Mouse (Mus musculus) adrenal gland, adult 8-10 months (tissue): ENCODE results near the gene Tmem132a. TPM values are rescaled to one million over a fixed set of nuclear protein-coding genes. Genes with fewer than 3 reads are reported as not detected.

Experiments
- DNase-seq: peaks from one replicate; pipeline ENCODE4 v3.0.0; 2022
- total RNA-seq, 4 experiments: library from RNA; stranded (reverse); gene quantifications; 2 replicates each; pipeline ENCODE4 v1.2.4; 2022

Tmem132a gene
- total RNA-seq, 4 experiments from 2014 or later = 39.0 to 47.6 (median 39.9) TPM

DNA sequence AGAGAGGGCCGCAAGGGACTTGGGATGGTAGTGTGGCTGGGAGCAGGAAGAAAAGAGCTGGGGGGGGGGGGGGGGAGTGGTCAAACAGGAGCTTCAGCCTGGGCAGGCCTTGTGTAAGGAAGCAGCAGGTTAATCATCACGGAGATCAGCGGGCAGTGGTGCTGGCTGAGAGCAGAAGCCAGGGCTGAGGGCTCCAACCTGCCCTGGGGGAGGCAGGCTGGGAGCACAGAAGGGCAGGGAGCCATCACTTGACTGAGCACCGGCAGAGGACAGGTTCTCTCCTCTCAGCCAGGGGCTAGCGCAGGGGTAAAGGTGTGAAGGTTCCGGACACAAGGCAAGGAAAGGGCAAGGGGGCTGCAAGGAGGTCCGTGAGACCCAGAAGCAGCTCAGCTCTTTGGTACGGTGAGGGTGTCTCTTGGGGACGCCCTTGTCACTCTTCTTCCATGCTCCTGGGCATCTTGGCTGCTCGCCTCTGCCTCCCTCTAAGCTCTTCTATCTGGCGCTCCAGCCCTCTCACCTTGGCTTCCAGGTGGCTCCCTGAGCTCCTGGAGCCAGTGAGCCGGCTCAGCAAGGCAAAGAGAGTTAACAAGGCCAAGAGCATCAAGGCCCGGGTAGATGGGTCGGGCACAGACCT is 1.7 kb upstream of the Tmem132a start:
- no peak for DNase-seq

DNA sequence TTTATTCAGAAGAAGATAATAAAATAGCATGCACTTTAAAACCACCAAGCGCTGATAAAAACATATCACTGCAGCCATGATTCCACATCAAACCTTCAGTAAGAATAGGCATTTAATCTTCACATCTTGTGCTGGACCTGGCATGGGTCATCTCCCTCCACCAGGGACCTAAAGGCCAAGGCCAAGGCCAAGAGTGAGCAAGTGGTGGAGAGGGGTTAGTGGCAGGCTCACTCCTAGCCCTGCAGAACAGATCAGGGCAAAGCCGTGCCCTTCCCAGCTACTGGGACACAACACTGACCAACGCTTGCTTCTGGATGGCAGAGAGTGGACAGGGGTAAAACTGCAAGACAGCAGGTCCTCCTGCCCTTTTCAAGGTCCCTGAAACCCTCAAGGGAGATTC is 936 bp upstream of the Tmem132a start:
- peak; percentile 50 for DNase-seq

DNA sequence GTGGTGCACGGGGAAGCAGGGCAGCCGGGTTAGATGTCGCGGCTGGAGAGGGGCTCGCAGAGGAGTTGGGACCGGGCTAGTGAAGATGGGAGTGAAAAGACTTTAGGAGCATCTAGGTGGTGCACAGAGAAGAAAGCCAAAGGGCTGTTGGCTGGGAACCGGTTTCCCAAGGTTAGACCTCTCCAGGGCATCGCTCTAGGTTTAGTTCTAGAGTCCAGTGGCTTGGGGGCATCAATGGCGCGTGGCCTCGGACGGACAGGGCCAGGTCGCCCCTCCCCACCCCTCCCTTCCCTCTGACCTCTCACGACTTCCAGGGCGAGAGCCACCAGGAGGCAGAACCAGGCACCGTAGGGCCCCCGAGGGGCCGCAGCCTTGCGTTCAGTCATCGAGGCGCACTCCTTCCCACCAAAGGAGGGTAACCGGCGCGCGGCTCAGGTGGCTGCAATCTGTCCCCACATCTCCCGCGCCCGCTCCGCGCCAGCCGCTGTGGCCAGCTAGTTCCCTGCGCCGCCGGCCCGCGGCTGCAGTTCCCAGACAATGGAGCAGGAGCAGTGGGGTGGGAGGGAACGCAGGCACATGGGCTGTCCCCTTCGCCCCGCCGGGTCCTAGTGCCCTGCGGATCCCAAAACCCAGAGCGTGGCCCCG is 377 bp downstream of the Tmem132a start:
- DNase-seq = peak; percentile 64

DNA sequence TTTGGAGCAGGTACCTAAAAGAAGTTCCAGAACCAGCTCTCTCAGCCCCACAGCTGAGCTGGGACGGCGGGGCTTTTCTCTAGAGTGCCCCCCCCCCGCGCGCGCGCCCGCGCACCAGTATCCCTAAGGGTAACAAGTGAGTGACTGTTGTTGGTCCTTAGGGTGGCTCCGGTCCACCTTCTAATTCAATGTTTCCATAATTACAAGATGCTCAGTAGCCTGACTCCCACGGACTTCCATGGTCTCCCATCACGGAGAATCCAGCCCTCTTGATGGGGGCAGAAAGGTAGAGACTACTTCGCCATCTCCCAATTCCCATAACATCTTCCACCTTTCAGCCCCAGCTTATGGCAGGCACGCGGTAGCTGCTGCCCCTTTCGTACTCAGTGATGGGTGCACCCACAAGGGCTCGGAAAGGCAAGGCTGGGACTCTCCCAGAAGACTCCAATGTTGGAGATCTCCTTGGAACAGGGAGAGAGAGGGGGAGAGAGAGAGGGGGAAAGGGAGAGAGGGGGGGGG is 1.1 kb downstream of the Tmem132a start:
- DNase-seq = no peak

DNA sequence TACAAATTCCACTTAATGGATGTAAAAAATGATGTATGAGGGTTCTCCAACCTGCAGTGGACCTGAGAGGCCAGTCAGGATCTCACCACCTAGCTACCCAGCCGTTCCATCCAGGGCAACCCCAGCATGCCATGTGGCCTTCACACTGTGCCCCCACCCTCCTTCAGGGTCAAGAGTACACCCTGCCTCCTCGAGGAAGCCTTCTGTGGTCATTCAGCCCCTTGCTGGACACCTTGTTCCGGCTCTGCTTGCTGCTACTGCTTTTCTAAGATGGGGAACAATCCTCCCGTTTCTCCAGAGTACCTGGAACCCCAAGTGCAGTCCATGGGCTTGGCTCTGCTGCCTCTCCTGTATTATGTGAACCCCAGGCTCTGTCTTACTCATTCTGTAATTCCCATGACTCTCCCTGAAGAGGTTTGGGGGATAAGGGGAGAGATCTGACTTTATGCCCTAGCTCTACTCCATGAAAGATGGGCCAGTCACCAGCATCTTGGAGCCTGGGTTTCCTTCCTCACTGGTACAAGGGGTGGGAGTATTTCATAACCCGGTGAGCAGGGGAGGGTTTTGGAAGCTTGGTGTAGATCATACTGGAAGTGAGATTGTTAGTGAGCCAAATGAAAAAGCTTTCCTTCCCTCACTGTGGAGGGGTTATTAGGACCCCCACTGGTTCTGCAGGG is 1.7 kb downstream of the Tmem132a start:
- DNase-seq = no peak

DNA sequence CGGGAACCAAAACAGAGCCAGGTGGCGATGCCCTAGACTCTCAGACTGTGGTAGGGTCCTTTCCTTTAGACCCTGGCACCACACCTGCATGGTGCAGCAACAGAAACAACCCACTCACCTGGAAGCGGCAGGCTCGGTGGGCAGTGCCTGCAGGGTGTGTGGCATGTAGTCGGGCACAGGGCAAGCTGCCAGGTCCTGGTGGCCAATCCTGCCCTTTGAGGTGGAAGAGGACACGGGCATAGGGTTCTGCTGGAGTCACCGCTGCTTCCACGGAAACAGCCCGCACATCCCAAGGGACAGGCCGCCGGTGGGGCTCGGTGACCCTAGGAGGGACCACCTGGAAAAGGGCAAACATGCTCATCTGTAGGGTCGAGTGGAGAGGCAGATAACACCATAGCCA is 3.4 kb downstream of the Tmem132a start:
- DNase-seq = no peak

DNA sequence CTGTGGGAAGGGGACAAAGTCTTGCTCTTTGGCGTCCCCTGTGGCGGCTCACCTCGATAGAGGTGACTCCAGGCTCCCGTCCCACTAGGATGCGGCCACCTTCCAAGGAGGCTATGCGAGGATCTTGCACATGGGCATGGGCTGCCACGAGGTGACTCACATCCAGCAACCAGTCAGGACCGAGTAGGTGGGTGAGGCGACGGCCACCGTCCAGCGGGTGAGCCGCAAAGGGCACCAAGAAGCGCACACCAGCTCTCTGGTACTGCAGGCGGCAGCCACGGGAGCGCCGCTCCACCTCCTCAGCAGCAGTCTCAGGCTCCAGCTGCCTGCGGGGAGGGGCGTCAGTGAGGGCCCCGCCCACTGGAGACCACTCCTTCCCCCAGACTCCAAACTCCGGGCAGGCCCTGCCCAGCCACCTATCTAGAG is 9.7 kb downstream of the Tmem132a start:
- no peak for DNase-seq

DNA sequence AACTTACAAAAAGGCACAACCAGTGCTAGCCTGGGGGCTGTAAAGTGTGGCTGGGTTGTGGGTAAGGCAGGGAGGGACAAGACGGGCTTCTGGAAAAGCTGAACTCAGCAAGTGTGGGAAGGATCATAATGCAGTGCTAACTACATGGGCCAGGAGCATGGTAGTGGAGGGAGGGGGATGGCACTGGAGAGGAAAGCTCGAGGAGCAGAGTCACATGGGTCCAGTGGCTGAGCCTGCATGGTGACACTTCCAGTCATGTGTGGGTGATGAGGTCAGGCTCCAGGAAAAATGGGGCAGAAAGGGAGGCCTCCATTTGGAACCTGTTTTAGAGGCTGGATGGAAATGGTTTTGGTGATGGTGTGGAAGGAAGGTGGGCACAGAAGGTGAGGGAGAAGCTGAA is 13.2 kb downstream of the Tmem132a start:
- no peak for DNase-seq

DNA sequence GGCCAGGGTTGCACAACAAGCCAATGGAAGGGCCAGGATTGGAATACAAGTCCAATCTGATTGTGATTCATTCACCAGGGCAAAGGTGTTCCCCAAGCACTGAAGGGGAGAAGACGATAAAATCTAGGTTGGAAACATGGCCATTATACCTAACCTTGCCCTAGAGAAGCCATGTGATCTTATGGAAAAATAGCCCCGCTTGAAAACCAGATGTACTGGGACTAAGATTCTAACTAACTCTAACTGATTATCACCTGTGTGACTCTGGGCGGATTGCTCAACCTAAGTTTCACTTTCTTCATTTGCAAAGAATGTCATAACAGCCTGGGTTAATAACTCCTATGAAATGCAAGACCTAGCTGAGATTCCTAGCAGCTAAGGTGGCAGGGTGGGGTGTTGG is 14.3 kb downstream of the Tmem132a start:
- no peak for DNase-seq

DNA sequence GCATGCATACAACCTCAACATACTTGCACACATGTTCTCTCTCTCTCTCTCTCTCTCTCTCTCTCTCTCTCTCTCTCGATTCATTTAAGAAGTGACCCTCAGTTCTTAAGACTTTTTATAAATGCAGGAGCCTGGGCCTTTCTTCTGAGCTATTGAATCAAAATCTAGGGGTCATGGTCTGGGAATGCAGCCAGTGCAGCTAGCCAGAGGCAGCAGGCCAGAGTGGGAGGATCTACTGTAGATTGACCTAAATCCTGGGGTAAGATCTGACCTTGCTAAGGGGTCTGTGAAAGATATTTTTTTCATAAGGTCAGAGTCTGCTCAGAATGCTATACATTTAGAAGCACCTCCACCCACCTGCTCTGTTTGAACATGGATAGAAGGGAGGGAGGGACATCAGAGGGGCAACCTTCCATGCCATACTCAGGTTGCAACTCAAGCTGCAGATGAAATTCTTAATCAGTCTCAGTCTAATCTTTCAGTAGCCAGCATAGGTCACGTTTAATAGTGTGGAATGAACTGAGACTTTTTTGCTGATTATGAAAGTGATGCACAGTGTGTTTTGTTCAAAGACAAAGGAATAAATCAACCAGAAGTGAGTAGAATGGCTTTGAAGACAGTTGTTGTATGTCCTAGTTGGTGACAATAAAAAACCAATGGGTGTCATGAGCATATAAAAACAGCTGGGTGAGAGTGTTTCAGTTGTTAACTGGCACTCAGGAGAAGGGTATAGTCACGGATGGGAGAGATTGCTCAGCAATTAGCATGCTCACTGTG is 22.2 kb downstream of the Tmem132a start:
- peak; percentile 56 for DNase-seq

DNA sequence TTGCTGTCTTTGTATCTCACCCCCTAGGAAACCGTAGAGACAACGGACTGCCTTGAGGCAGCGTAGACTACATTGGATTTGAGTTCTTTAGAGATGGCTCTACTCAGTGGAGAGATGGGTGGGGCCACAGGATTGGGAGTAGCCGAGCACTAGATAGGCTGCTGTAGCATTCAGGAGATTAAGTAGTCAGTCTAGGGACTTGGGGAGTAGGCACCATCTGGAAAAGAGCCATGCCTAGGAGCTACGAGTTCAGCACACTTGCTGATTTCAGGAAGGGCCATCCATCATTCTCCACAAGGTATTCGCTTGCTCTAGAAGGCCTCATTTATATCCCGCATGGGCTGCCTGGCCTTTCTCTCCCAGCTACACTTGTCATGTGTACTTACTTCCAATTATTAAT is 23.6 kb downstream of the Tmem132a start:
- no peak for DNase-seq

DNA sequence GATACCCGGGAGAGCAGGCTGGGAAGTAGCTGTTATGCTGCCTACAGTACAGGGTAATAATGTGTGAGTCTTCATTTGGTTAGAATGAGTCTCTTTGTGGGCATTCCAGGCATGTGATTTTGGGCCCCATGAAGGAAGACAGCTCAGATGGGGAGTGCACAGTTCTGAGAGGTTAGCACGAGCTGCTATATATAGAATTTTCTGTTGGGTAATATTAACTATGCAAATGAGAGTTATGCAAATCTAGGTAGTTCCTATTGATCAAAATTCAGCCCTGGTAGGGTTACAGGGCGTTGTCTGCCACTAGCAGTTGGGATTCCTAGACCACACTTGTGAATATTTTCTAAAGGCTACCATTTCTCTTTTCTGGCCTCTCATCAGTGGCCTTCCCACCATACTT is 24.3 kb downstream of the Tmem132a start:
- no peak for DNase-seq

DNA sequence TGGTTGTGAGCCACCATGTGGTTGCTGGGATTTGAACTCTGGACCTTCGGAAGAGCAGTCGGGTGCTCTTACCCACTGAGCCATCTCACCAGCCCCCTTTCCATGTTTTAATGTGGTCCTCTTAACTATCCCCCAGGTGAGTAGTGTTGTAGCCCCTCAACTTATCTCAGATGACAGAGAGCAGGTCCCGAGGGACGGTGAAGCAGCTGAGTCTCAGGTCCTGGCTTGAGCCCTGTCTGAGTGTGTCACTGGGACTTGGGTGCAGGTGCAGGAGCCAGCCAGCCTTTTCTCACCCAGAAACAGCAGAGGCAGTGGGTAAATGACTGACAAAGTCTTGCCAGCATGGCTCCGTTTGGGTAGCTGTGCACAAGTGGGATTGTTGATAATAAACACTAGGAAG is 25.5 kb downstream of the Tmem132a start:
- no peak for DNase-seq

DNA sequence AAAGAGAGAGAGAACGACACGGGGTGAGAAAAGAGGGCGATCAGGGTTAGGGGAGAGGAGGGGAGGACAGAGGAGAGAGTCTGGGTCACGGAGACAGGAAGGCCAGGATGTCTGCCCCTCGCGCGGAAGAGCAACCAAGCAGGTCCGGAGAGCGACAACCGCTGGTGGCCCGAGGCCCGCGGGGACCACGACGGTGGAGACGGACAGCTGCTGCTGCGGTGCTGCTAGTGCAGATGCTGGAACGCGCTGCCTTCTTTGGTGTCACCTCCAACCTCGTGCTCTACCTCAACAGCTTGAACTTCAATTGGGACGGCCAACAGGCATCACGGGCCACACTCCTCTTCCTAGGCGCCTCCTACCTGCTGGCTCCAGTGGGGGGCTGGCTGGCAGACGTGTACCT is 26.8 kb downstream of the Tmem132a start:
- no peak for DNase-seq

DNA sequence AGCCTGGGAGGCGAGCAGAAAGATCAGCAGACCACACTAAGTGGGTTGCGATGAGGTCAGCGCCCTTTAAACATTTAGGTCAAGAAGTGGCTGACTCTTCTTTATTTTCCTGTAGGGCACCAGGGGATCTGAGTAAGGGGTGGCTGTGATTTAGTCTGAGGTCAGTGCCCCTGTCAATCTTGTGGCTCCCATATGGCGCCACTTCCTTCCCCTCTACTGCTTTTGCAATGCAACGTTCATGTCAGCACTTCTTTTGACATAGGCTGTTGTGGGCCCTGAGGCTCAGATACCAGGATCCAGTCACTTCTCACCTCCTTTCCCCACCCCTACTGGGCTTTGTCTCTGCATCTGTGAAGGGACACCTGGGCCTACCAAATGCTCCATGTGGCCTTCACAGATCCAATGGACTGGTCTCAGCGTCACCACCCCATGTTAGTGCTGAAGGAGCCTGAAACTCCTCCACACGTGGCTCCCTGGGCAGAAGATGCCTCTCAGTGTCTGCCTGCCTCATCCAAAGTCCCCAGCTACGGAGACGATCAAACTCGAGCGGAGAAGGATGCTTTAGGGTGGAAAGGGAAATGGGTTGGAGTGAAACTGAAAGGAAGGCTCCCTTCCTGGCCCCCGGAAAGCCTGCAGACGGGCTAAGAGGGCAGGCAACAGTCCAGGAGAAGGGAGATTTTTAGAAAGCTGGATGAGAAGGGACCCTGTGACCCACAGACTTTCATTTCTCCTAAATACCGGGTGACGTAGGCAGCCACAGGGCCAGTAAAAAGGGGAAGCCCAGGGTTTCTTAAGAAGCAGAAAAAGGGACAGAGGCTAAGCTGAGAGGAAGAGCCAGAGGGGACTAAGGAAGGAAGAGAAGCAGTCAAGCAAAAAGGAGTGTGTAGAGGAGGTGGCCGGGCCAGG is 27.8 kb downstream of the Tmem132a start:
- DNase-seq = no peak

DNA sequence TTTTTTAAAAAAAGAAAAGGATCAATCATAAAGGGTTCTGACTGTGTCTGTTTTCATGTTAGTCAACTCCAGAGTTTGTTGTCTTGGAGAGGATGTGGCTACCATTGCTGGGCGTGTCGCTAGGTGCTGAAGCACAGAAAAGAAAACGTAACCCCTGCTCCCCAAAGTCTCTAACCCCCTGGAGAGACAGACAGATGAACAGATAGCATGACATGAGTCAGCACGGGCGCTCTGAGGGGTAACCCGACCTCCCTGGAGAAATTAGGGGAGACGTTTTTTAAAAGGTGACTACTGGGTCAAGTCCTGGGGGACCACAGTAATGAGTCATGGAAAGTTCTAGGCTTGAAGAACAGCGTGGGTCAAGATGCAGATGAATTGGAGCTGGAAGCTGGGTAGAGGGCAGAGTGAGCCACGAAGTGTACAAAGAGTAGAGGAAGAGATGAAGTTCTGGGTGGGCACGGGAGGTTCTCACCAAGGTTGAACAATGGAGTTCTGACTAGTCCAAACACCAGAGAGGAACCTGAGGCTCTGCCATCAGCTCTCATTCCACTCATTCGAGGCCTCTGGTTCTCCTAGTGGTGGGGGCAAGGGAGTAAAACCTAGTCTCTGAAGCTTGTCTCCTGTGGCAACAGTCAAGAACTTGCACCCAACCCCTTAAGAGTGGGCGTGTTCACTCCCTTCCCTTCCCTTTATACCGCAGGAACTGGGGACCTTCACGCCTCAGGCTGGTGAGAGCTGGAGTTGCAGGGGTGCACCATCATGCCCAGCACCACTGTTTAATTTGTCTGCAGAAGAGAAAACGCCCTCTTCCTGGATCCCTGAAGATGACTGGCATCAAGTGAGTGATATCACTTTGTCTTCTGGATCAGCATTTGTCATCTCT is 30.5 kb downstream of the Tmem132a start, which contains the start of gene Slc15a3:
Gene Slc15a3, plus strand, starts transcription at position 718 of the 883 bp plus-strand sequence.
- DNase-seq = no peak

DNA sequence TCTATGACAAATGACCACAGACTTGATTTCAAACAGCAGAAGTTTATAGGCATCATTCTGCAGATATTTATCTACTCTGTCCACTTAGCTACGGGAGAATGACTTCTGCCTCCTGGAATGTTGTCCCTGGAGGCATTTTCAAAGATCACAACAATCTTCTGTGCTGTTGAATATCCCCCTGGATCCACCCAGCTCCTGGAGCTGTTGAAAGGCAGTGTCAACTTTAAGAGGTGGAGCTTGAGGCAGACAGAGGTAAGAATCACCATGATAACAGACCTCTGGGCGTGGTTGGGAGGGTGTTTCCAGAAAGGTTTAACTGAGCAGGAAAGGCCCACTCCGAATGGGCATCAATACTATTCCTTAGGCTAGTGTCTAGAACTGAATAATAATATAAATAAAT is 34.1 kb downstream of the Tmem132a start:
- DNase-seq = no peak

DNA sequence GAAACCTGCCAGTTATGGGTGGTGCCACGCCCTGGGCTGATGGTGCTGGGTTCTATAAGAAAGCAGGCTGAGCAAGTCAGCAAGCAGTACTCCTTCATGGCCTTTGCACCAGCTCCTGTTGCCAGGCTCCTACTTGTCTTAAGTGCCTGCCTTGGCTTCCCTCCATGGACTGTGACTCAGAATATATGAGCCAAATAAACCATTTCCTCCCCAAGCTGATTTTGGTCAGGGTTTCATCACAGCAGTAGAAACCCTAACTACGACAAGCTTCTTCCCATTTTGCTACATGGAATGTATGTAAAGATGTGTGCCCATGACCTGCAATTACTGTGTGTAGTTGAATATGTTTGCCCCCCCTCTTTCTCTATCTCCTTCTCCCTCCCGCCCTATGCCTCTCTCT is 36.1 kb downstream of the Tmem132a start:
- DNase-seq = no peak

DNA sequence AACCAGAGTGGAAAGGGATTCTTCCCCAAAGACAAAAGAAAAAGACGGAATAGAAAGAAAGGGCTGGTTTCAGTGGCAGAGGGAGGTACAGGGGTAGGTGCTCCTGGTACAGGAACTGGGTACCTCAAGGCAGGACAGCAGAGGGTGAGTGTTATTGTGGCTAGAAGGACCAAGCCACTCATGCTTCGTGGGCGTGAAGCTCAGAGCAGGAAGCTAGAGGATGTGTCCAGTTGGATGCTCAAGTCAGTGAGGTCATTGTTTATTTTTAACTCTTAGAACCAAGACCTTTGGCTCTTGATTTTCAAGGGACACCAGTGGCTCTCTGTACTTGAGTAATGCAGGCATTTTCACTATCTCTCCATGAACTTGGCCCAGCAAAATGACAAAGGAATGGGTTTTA is 37.7 kb downstream of the Tmem132a start:
- no peak for DNase-seq

DNA sequence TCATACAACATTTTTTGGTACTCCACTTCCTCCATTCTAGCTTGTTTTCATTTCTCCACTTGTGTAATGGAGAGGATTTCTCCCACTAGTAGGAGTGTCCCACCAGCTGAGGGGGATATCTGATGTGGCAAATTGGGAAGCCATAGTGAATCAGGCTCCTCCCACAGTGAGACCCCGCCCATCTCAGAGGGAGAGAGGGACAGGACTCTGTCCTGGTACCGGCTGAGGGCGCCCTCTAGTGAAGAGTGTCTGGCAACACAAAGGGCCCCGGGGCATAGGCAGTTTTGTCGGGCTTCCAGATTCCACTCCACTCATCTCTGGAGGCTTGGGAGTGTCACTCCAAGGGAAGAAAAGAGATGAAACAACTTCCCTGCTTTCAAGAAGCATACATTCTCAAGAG is 38.3 kb downstream of the Tmem132a start:
- DNase-seq = peak; percentile 51
